Comparison of ENCODE assay signal across 14 mouse cellular contexts in genomic region chr11:57764124-57764523, GRCm38 (mm10). TPM values are rescaled to one million over a fixed set of nuclear protein-coding genes. Genes with fewer than 3 reads are reported as not detected.
DNase-seq lines count a peak whose midpoint lies in the region; ATAC-seq and TF ChIP-seq lines count a peak whose summit lies in the region.
"Had no signal": no experiment of that assay in that cellular context is flagged by ENCODE, and none has a peak within 500 bp of the region (broad histone marks: within the 10 kb centered on the region; RNA-seq: fewer than 3 reads in every experiment).

No protein-coding gene starts in this region.

- 86% methylated on average over 3 of the region's 3 CpGs for WGBS in heart, adult 2 months
- 92% methylated on average over 3 of the region's 3 CpGs for WGBS in lung, postnatal 0 days

- DNase-seq in heart, adult 2 months = no peak
- DNase-seq in heart, postnatal 36 days = no peak
- no peak for DNase-seq in lung, postnatal 0 days (ENCODE audit: low spot score)
- DNase-seq in lung, postnatal 14 days = no peak
- DNase-seq in G1E (ENCODE audit: low spot score) = no peak
- DNase-seq in induced T-regulatory cell, adult 2 months (ENCODE audit: low read depth) = peak; percentile 32
- DNase-seq in right cerebral cortex, postnatal 4 days = no peak
- DNase-seq in kidney, postnatal 14 days = no peak
- DNase-seq: cerebellum, adult 9-10 months; heart, adult 11 months; layer of hippocampus, adult 9-11 months had no signal

- intact Hi-C loops in heart, adult 2 months (cut with DNase I) = no loop called here
- intact Hi-C loops in heart, postnatal 36 days (cut with DNase I) = no loop called here

- no peak overlapping the region for H3K9ac ChIP-seq in heart, adult 2 months (ENCODE audit: low read depth, low read length)
- no peak overlapping the region for H3K9ac ChIP-seq in lung, postnatal 0 days (replicated peaks; ENCODE audit: low read depth)
- H3K9ac ChIP-seq: hindbrain, embryonic 15.5 days; neural tube, embryonic 15.5 days had no signal

- no peaks in the 10 kb centered on the region for H3K36me3 ChIP-seq in heart, adult 2 months (ENCODE audit: control insufficient read depth, insufficient read depth, low read length)
- no peaks in the 10 kb centered on the region for H3K36me3 ChIP-seq in lung, postnatal 0 days (ENCODE audit: insufficient read depth, low read length)
- H3K36me3 ChIP-seq in G1E (replicated peaks) = peaks cover 71% of the 10 kb centered on the region
- H3K36me3 ChIP-seq: hindbrain, embryonic 15.5 days; neural tube, embryonic 15.5 days had no signal

- H3K27ac ChIP-seq in heart, adult 2 months = no peak overlapping the region
- H3K27ac ChIP-seq in lung, postnatal 0 days (ENCODE audit: low read length) = no peak overlapping the region
- H3K27ac ChIP-seq: hindbrain, embryonic 15.5 days; neural tube, embryonic 15.5 days had no signal

- ATAC-seq in lung, postnatal 0 days = no peak
- ATAC-seq in G1E (ENCODE audit: extremely low read depth, insufficient number of reproducible peaks, low FRiP score, poor library complexity, severe bottlenecking) = no peak

- no peak overlapping the region for H3K4me2 ChIP-seq in lung, postnatal 0 days (replicated peaks; ENCODE audit: low read depth, low read length)
- H3K4me2 ChIP-seq: hindbrain, embryonic 15.5 days; neural tube, embryonic 15.5 days had no signal

- TF ChIP-seq EP300 in heart, adult 2 months (IDR thresholded peaks at IDR 0.05; ENCODE audit: insufficient read depth, low read depth, low read length) = no peak
- TF ChIP-seq EP300 in lung, postnatal 0 days (IDR thresholded peaks at IDR 0.05) = no peak

- no peak overlapping the region for H3K4me3 ChIP-seq in heart, adult 2 months
- H3K4me3 ChIP-seq in lung, postnatal 0 days (ENCODE audit: low read depth, low read length) = no peak overlapping the region
- H3K4me3 ChIP-seq in G1E (ENCODE audit: low read depth, low read length) = no peak overlapping the region
- H3K4me3 ChIP-seq: erythroblast, embryonic 14.5 days; hindbrain, embryonic 15.5 days; neural tube, embryonic 15.5 days had no signal

- TF ChIP-seq CTCF in heart, adult 2 months (IDR thresholded peaks at IDR 0.05) = peak; percentile 44
- TF ChIP-seq CTCF in lung, postnatal 0 days (IDR thresholded peaks at IDR 0.05) = peak; percentile 47
- TF ChIP-seq CTCF in G1E (IDR thresholded peaks at IDR 0.05; ENCODE audit: low read depth, low read length) = peak; percentile 31; the same call in 1 of the 2 replicates

- TF ChIP-seq POLR2A in heart, adult 2 months (IDR thresholded peaks at IDR 0.05; ENCODE audit: insufficient read depth, low read depth, low read length) = no peak

- H3K9me3 ChIP-seq in lung, postnatal 0 days (ENCODE audit: low read length) = no peaks in the 10 kb centered on the region
- no peaks in the 10 kb centered on the region for H3K9me3 ChIP-seq in G1E (replicated peaks)
- H3K9me3 ChIP-seq: hindbrain, embryonic 15.5 days; neural tube, embryonic 15.5 days had no signal

- H3K4me1 ChIP-seq in heart, adult 2 months (ENCODE audit: control insufficient read depth, insufficient read depth, low read length) = no peaks in the 10 kb centered on the region
- H3K4me1 ChIP-seq in lung, postnatal 0 days (ENCODE audit: insufficient read depth, low read depth, low read length) = no peaks in the 10 kb centered on the region
- peaks cover 19% of the 10 kb centered on the region for H3K4me1 ChIP-seq in G1E (ENCODE audit: insufficient read depth, low read depth, low read length)

- no peaks in the 10 kb centered on the region for H3K79me2 ChIP-seq in heart, adult 2 months (replicated peaks; ENCODE audit: control insufficient read depth, insufficient read depth, low read length)

- no peaks in the 10 kb centered on the region for H3K27me3 ChIP-seq in heart, adult 2 months (ENCODE audit: control insufficient read depth, insufficient read depth, low read length)
- no peaks in the 10 kb centered on the region for H3K27me3 ChIP-seq in lung, postnatal 0 days (replicated peaks; ENCODE audit: insufficient read depth, low read length)
- no peaks in the 10 kb centered on the region for H3K27me3 ChIP-seq in G1E (ENCODE audit: insufficient read depth, low read length)
- H3K27me3 ChIP-seq: hindbrain, embryonic 15.5 days; neural tube, embryonic 15.5 days had no signal

RNA-seq across cellular contexts. Expression of gene Sap30l, which starts 37.3 kb away (rescaled TPM):
- 10 to 100 TPM; 43.2 to 49.2 TPM for total RNA-seq in heart, adult 2 months (2021)
- polyA plus RNA-seq in heart, adult 2 months (2012; rRNA removed) = 18.8 and 21.2 TPM in 2 replicates
- total RNA-seq in heart, postnatal 36 days (2021) = 10 to 100 TPM; 43.8 to 46.4 TPM
- polyA plus RNA-seq in lung, postnatal 0 days (2015; fragmentation: Nextera tagmentation; extraction: Ambion mirVana) = 16.7 and 16.8 TPM in 2 replicates
- total RNA-seq in G1E (2014; fragmentation: Nextera tagmentation) (4.6 and 7.1 TPM in 2 replicates), G1E (2017) (43.4 and 70.0 TPM in 2 replicates)
- polyA plus RNA-seq in G1E (2012) = 57.0 and 88.5 TPM in 2 replicates
